Mouse (Mus musculus) cerebellum, postnatal 25 days (tissue): ENCODE data around the gene Gsx1.

Experiments
- DNase-seq, 2 experiments: peaks; one replicate each; pipeline ENCODE4 v3.0.0; 2021; ENCODE audit warnings: mixed read lengths in 2 of 2

The Gsx1 gene

DNA sequence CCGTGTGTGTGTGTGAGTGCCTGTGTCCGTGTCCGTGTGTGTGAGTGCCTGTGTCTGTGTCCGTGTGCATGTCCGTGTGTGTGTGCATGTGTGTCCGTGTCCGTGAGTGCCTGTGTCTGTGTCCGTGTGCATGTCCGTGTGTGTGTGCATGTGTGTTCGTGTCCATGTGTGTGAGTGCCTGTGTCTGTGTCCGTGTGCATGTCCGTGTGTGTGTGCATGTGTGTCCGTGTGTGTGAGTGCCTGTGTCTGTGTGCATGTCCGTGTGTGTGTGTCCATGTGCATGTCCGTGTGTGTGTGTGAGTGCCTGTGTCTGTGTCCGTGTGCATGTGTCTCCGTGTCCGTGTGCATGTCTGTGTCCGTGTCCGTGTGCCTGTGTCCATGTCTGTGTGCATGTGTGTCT is 19.4 kb downstream of the Gsx1 start:
- DNase-seq: no peak

DNA sequence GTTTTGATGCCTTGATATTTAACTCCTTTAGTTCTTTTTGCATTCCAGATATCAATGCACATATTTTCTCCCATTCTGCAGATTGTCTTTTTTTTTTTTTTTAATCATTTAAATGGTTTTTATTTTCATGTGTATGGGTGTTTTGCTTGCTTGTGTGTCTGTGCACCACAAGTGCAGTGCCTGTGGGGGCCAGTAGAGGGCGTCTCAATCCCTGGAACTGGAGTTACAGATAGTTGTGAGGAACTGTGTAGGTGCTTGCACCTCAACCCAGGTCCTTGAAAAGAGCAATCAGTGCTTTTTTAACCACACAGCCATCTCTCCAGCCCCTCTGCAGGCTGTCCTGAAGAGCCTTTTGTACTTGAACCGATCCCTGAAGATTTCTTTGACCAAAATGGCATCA is 20.0 kb downstream of the Gsx1 start:
- DNase-seq: no peak

DNA sequence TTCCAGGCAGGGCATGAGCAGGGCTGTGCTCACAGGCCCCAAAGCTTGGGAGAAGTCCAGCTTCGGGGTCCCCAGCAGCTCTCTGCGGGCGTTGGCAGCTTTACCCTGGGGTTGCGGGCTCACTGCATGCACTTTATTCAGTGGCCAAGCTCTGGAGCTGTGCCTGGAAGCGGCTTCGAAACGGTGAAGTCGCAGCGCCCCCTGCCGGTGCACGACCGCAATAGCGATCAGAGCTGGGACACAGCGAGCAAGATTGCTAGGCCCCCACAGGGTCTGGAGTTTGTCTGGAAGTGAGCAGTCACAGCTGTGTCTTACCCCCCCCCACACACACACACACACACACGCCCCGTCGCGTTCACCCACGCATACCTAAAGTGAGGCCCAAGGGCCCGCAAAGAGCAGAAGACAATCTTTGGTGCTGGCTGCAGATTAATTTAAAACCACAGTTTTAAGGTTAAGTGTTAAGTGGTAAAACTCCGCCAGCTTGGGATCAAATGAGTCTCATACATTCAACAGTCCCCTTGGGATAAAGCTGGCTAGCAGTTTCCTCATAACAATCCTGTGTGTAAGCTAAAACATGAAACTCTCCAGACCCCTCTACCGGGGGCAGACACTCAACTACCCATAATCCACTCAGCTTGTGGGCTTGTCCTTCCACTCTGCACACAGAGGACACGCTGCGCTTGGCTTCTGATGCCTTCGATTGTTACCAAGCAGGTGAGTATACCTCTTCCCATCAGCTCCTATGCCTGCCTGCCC is 39.0 kb downstream of the Gsx1 start:
- DNase-seq: peak; percentile 93 to 94

- no peak for DNase-seq
Observed at GRCm38 (mm10) chr5:147235406-147236309, 47.2 kb downstream of the Gsx1 start.
